Mouse (Mus musculus) liver, adult 2 months (tissue): ENCODE measurements around the gene Dusp12.

ENCODE experiments used
- CTCF ChIP-seq: fragments of 200-500 bp; IDR thresholded peaks from 2 replicates; pipeline ENCODE4 v1.5.1; 2011; ENCODE audit warnings: low read depth, low read length, control low read depth
- POLR2A ChIP-seq: fragments of 200-500 bp; IDR thresholded peaks from 2 replicates; pipeline ENCODE4 v1.6.1; 2011; ENCODE audit warnings: low read length, control low read depth; ENCODE audit not compliant: insufficient read depth; ENCODE audit errors: extremely low read depth

GRCm38 (mm10) chr1:170900799-170901467 lies 15.6 kb upstream of the Dusp12 start:
- TF ChIP-seq CTCF: peak; percentile 48
- no peak for TF ChIP-seq POLR2A
